Mouse (Mus musculus) spleen, adult 2 months (tissue): ENCODE data around the gene 4933425L06Rik.

Experiments
- CTCF ChIP-seq: fragments of 200-500 bp; IDR thresholded peaks from 2 replicates; pipeline ENCODE4 v1.5.1; 2011; ENCODE audit warnings: mild to moderate bottlenecking, inconsistent platforms; ENCODE audit not compliant: insufficient read depth, insufficient read length, insufficient replicate concordance; ENCODE audit errors: extremely low read depth
- POLR2A ChIP-seq: fragments of 200-500 bp; IDR thresholded peaks from 2 replicates; pipeline ENCODE4 v1.6.1; 2011; ENCODE audit warnings: low read depth, low read length, inconsistent platforms

DNA sequence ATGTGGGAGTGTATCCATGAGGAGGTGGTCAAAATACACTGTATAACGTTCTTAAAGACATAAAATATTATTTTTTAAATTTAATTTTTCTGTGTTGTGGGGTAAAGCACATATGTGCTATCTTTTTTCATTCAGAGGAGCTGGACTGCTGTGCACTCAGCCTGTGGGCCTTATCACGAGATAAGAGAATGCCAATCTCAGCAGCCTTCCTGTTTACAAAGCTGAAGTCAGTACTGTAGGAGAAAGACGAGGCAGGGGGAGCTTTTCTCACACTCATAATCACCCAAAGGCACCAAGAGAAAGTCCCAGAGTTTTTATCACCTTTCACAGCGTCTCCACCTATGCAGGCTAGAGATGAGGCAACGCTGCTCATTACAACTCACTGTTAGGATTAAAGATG lies 52.5 kb downstream of the 4933425L06Rik start:
- TF ChIP-seq POLR2A (no peak), CTCF (no peak)
